Mouse (Mus musculus) lung, postnatal 4 days (tissue): ENCODE measurements at regions not wholly inside any gene's neighbourhood (a gene's known extent, or its start where the extent isn't known, plus 50 kb on each side); places are given as distances from the start of the nearest gene placed in this dataset.

Experiments
- DNase-seq, 2 experiments: peaks; one replicate each; pipeline ENCODE4 v3.0.0; 2021

DNA sequence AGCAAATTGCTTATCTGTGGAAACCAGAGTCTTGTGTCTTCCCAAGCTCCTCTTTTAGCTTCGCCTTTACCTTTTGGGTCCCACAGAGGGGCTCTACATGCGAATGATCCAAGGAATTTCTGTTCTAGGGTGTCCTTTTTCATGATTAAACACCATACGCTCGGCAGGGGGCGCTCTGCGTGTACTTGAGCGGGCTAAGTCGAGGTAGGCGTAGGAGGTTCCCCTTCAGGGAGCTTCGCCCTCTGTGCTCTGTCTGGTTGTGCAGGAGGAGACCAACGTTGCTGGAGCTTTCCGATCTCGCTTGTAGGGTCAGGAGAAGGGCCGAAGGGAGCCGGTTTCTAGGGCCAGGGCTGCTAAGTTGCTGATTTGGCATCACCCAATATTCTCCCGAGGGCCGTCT is 310.7 kb upstream of the 4930535I16Rik start:
- DNase-seq, result peak; percentile 55 to 66

- no peak for DNase-seq
Observed at GRCm38 (mm10) chr4:124223646-124224500, 306.1 kb upstream of the 4930535I16Rik start.

DNA sequence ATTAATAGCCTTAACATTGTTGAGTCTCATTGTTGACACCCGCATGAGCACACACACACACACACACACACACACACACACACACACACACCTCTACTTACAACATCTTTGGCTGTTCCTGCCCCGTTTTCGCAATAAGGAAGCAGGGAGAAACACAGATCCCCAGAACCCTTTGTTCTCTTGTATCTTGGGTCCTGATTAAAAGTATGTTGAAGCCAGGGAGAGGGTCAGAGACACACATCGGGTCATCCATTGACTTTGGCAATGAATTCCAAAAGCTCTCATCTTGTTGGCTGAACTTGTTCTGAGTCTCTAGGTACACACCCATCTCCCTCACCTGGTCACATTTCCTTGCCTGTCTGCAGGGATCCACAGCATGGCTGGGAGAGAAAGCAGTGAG is 303.9 kb upstream of the 4930535I16Rik start:
- no peak for DNase-seq

GRCm38 (mm10) chr4:124217206-124217605 is 299.4 kb upstream of the 4930535I16Rik start:
- peak; percentile 82 to 89 for DNase-seq

DNA sequence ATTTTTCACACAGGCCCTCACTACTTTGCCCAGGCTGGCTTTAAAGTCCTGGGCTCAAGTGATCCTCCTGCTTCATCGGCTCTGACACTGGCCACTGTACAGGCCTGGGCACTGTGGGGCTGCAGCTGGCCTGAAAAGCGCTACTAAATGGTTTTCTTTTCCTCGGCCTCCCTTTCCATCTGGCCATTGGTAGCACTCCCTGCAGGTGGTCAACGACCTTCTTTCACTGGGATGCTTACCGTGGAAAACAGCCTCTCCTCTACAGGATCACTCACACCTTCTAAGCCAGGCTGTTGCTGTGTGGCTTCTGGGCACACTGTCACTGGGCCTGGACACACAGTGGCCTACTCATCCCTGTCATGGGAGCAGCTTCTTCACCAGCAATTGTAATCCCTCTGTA is 298.5 kb upstream of the 4930535I16Rik start:
- no peak for DNase-seq

GRCm38 (mm10) chr4:124215077-124215476 is 297.3 kb upstream of the 4930535I16Rik start:
- peak in 1 of 2 experiments; percentile 32 for DNase-seq

- DNase-seq, result no peak
Observed at GRCm38 (mm10) chr4:124210103-124210502, 292.3 kb upstream of the 4930535I16Rik start.

- no peak for DNase-seq
Observed at GRCm38 (mm10) chr4:124206480-124206879, 288.7 kb upstream of the 4930535I16Rik start.

GRCm38 (mm10) chr4:124203736-124204135 is 285.9 kb upstream of the 4930535I16Rik start:
- DNase-seq, result no peak

- DNase-seq, result no peak
Observed at GRCm38 (mm10) chr4:124199884-124200844, 282.3 kb upstream of the 4930535I16Rik start.

GRCm38 (mm10) chr4:124198832-124199231 is 281.0 kb upstream of the 4930535I16Rik start:
- DNase-seq, result no peak

DNA sequence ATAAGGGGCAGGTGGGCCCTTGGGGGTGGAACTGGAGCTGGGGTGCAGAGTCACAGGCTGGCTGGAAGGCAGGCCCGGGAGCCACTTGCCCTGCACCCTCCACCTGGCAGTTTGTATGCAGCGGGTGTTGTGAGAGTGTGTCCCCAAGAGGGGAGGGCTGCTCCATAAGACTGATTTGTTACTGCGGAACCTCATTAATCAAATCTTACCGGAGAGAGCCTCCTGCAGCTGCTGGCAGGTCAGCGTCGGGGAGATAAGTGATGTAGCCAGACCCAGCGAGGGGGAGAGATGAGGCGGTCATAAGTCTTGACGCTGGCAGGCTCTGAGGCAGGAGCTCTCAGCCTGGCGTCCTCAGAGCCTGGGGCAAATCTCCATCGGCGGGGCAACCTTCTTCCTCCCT is 278.9 kb upstream of the 4930535I16Rik start:
- no peak for DNase-seq

DNA sequence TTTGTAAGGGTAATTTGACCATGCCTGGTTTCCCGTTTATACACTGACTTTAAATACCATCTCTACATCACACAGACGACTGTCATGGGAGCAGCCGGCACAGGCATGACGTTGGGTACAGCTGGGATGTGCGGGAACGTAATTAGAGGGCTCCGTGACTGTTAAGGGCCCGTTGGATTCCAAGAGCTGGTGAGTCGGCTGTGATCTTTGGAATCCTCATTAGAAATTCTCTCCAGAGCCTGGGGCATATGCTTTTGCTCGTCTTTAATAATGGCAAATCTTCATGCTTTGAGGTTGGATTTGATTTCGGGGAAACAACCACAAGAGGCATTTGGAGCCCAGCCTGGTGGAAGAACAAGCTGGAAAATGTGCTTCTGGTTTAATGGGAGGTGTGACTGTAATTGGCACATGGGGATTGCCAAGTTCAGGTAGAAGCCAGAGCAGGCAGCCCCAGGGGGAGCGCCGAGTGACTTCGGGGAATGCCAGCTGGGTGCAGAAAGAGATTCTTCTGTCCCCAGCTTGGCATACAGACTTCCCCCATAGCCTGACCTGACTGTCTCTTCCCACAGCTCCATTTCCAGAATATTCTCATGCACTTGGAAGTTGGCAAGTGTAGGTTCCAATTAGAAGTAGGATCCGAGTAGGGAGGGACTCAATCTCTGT is 275.4 kb upstream of the 4930535I16Rik start:
- DNase-seq, result no peak

GRCm38 (mm10) chr4:124190775-124191174 is 273.0 kb upstream of the 4930535I16Rik start:
- DNase-seq, result no peak

DNA sequence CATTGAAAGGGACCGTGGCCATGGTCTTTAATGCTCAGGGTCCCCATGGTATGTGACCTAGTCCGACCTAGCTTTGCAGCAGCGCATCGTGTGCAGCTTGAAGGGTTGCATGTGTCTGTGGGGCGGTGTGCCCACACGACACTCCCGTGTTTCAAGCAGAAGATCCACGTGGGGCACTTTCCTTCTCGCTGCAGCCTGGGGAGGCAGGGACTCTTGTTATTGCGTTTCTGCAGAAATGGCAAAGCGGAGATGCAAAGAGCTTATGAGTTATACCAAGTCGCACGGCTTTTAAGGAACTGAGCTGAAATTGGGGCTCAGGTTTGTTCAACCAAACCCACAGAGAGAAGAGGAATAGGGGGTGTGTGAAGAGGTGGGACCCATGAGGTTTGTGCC is 272.2 kb upstream of the 4930535I16Rik start:
- no peak for DNase-seq

DNA sequence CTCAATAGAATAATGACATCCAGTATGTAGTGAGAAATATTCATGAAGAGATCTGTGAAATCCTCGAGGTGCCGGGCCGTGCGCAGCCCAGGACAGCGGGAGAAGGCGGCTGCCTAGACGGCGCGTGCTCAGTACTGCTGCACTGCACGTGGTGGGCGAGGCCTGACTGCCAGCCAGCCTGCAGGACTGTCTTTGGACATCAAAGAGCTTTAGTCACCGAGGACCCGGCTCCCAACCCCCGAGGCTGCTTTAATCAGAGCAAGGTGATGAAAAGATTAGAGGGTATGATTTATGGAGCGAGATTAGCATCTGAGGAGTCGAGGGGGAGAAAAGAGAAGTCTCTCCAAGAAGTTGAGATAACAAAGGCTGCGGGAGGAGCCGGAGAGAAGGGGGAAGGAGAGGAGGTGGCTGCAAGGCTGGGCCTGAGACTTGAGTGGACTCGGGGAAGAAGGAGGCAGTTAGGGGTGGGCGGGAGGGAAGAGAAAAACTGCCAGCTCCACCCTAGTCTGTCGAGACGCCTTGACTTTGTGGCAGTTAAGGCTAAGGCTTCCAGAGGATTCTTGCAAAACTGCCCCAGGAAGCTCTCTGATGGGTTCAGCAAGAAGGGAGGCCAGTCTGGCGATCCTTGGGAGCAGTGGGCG is 271.6 kb upstream of the 4930535I16Rik start:
- DNase-seq, result peak; percentile 13 to 46

DNA sequence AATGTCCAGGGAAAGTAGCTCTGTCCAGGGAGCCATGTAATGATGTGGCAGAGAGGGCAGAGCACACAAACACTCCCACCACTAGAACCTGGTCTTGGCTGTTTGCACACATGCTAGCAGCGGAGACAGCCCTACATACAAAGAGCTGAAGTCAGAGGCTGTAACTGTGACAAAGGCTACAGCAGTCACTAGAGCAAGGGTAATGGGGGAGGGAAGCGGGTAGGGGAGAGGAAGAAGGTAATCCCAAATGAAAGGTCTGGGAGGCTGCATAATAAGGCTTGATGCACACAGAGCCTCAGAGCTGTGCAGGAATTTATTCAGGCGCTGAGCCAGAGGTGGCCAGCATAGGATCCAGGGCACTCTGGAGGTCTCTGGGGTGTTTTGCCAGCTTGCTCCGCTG is 269.3 kb upstream of the 4930535I16Rik start:
- no peak for DNase-seq

- DNase-seq, result peak; percentile 7 to 62
Observed at GRCm38 (mm10) chr4:124181335-124181734, 263.5 kb upstream of the 4930535I16Rik start.

- DNase-seq, result peak; percentile 18 to 32
Observed at GRCm38 (mm10) chr4:124178401-124179018, 260.7 kb upstream of the 4930535I16Rik start.

GRCm38 (mm10) chr4:124175531-124175930 is 257.7 kb upstream of the 4930535I16Rik start:
- DNase-seq, result no peak

- no peak for DNase-seq
Observed at GRCm38 (mm10) chr4:124154627-124155026, 236.8 kb upstream of the 4930535I16Rik start.
